Mouse (Mus musculus) A20 (cell line): ENCODE data around the gene Ece1.
"Not testable (repeated sequence)": the region's sequence is repeated elsewhere in the genome, so short reads cannot be mapped to it uniquely, and the experiment has no call there.

Experiments
- DNase-seq: peaks from one replicate; pipeline ENCODE4 v3.0.0-alpha.2; 2011; ENCODE audit warnings: low read depth, low spot score

The Ece1 gene

GRCm38 (mm10) chr4:137862019-137862418 is at the start of gene Ece1:
TSS of gene Ece1 (plus strand) at chr4:137862237.
- DNase-seq = peak; percentile 96

DNA sequence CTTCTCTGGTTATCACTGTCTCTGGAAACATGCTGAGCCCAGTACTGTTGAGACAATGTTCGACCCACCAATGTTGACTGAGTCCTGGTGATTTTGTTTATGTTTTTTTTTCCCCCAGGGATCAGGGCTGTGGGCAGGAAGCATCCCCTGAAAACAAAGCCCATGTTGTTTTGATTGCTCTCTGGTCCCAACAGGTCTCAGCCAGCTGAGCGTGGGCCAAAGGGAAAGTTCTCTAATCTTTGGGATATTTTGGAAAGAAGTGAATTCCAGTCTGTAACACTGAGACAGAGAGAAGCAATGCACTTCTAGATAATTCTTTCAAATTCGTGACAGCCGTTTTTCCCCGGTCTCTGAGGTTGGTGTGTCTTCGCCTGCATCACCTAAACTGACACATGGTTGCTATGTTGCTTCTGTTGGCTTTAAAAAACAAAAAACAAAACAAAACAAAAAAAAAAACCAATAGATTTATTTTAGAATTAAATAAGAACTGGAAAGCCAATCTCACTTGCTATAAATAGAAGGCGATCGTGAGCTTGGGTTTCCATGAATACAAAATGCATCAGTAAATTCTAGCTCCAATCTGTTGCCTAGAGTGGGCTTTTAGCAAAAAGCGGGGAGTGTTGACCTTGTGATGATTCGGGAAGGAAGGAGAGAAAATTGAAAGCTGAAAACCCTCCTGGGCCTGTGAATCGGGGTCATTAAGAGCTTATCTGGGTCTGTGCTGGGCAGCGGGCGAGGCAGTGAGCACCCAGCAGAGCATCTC is 48.9 kb upstream of the Ece1 start:
- DNase-seq = no peak

GRCm38 (mm10) chr4:137814140-137814539 is 47.9 kb upstream of the Ece1 start:
- DNase-seq = peak; percentile 62

DNA sequence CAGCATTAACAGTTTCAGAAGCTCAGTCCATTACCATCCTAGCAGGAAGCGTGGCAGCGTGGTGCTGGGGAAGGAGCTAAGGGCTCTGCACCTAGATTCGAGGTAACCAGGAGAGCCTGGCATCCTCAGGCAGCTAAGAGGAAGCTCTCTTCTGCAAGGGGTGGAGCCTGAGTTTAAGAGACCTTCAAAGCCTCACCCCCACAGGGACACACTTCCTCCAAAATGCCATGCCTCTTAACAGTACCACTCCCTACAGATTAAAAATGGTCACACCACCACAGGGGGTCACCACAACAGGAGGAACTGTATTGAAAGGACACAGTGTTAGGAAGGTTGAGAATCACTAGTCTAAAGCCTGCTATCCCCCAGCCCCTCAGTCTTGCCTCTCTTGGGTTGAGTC is 46.6 kb upstream of the Ece1 start:
- DNase-seq = peak; percentile 43

- DNase-seq = no peak
These were observed 45.8 kb upstream of the Ece1 start for GRCm38 (mm10) chr4:137816216-137816615.

- DNase-seq = peak; percentile 49
These were observed 43.7 kb upstream of the Ece1 start for GRCm38 (mm10) chr4:137818341-137818740.

- no peak for DNase-seq
These were observed 42.5 kb upstream of the Ece1 start for GRCm38 (mm10) chr4:137819487-137819886.

DNA sequence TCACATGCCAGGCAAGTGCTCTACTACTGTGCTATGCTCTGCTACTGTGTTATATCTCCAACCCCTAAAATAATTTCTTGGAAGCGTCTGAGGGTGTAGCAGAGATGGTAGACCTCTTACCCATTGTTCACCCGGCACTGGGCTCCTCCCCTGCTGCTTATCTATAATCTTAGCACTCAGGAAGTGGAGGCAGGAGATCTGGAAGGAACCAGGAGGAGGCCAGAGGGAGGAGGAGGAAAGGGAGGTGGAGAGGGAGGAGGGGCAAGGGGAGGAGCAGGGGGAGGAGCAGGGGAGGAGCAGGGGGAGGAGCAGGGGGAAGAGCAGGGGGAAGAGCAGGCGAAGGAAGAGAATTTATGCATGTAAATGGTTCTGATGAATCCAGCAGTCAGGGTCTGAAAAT is 41.3 kb upstream of the Ece1 start:
- no peak for DNase-seq

DNA sequence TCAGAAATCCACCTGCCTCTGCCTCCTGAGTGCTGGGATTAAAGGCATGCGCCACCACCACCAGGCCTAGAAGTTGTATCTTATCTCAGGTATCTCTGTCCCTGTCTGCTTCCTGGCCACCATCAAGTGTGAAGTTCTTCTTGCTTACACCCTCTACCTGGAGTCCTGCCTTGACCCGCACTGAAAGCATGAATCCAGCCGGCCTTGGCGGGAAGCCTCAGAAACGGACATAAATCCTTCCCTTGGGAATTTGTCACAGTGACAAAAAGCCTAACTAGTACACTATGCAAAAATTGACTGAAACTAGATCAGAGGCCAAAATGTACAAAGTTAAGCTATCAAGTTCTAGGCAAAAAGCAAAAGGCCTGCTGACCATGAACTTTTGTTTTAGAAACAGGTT is 39.5 kb upstream of the Ece1 start:
- DNase-seq = no peak

GRCm38 (mm10) chr4:137823542-137823941 is 38.5 kb upstream of the Ece1 start:
- no peak for DNase-seq

DNA sequence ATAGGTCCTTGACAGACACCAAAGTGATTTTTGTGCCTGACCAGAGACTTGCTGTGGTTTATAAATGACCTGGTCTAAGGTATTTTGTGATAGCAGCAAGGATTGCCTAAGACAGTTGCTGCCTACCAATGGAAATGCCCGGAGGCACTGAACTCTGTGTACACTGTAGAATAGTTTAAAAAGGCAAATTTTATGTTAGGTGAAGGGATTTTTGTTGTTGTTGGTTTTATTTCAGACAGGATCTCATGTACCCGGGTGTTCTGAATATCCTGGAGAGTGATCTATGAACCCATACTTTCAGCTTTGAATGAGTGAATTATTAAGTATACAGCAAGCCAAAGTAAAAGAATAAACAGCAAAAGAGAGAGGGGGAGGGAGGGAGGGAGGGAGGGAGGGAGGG is 37.2 kb upstream of the Ece1 start:
- no peak for DNase-seq

DNA sequence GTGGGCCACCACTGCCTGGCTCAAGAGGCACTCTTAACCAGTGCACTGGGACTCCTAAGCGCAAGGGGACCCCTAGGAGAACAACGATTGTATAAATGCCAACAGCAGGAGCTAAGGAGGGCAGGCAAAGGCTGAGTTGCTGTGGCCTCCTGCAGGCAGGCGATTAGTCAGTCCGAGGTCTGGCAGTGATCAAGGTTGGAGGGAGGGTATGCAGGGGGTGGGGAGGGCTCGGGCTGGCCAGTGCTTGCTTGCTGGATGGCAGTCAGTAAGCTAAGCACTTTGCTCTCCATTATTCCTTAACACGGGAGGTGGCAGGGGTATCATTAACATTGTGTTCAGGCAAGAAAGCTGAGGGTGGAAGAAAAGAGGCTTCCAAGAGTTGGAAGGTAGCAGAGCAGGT is 31.7 kb upstream of the Ece1 start:
- DNase-seq = no peak

DNA sequence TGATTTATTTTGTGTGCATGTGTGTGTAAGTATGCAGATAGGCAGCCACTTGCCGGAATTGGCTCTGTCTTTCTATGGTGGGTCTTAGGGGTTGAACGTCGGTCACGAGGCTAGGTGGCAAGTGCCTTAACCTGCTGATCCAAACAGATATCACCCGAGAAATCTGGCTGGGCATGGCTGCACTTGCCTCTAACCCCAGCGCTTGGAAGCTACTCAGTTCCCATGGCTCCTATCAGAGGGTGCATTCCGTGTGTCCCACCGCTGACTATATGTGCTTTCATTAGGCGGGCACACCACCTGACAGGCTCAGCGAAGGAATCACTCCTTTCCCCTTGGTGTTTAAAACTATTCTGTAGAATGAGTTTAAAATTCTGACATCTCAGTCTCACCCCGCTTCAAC is 30.4 kb upstream of the Ece1 start:
- DNase-seq = no peak

DNA sequence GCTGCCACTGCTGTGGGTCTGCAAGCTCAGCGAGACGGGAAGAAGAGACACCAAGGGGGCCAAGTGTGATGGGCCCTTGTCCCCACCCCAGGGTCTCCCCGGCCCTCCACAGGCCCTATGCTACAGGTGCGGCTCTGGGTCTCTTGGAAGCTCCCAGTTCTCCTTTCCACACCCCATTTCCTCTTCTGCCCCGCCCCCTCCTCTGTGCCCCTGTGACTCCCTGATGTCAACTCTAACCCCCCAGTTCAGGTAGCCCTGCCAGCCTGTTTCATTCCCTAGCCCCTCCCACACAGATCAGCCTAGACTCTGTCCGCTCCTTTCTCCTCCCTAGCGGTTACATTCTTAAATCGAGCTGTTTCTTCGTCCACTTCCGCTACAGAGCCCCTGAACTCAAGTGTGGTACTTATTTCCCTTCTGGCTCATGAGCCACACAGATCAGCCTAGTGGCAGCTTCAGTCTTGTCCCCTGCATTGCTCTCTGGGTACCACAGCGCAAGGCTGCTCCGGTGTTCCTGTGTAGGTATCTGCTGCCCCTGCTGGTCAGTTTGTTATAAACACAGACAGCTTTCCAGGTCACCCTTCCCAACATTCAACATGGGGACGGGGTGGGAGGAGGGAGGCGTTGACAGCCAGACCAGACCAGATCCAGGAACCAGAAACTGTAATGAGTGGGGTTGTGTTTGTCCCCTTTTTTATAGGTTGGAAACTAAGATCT is 26.3 kb upstream of the Ece1 start:
- DNase-seq = peak; percentile 69

GRCm38 (mm10) chr4:137836741-137837140 is 25.3 kb upstream of the Ece1 start:
- DNase-seq = no peak

GRCm38 (mm10) chr4:137837792-137838191 is 24.2 kb upstream of the Ece1 start:
- DNase-seq = no peak

DNA sequence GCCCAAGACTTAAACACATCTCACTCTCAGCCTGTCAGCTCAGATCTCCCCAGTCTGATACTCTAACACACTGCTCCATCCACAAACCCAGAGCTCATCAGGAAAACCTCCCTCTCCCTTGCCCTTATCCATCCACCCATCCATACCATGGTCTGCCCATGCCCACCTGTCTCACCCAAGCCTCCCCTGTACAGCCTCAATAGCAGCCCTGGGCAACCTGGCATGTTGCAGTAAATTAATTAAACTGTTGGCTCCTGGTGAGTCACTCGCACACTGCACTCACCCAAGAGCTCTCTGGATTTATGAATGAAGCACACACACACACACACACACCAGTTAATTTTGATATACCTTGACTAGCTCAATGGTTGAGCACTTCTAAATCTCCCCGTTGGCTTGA is 23.2 kb upstream of the Ece1 start:
- no peak for DNase-seq

- no peak for DNase-seq
These were observed 22.6 kb upstream of the Ece1 start for GRCm38 (mm10) chr4:137839452-137839851.

GRCm38 (mm10) chr4:137844656-137845055 is 17.4 kb upstream of the Ece1 start:
- peak; percentile 62 for DNase-seq

GRCm38 (mm10) chr4:137847651-137848050 is 14.4 kb upstream of the Ece1 start:
- not testable (repeated sequence) for DNase-seq

- DNase-seq = no peak
These were observed 11.9 kb upstream of the Ece1 start for GRCm38 (mm10) chr4:137850161-137850560.

- DNase-seq = peak; percentile 63
These were observed 10.6 kb upstream of the Ece1 start for GRCm38 (mm10) chr4:137851484-137851883.

- no peak for DNase-seq
These were observed 8.2 kb upstream of the Ece1 start for GRCm38 (mm10) chr4:137853822-137854221.
